Mouse (Mus musculus) spleen, adult 2 months (tissue): ENCODE measurements at regions not wholly inside any gene's neighbourhood (a gene's known extent, or its start where the extent isn't known, plus 50 kb on each side); places are given as distances from the start of the nearest gene placed in this dataset.

Experiments used
- CTCF ChIP-seq: fragments of 200-500 bp; IDR thresholded peaks from 2 replicates; pipeline ENCODE4 v1.5.1; 2011; ENCODE audit warnings: mild to moderate bottlenecking, inconsistent platforms; ENCODE audit not compliant: insufficient read depth, insufficient read length, insufficient replicate concordance; ENCODE audit errors: extremely low read depth
- POLR2A ChIP-seq: fragments of 200-500 bp; IDR thresholded peaks from 2 replicates; pipeline ENCODE4 v1.6.1; 2011; ENCODE audit warnings: low read depth, low read length, inconsistent platforms

DNA sequence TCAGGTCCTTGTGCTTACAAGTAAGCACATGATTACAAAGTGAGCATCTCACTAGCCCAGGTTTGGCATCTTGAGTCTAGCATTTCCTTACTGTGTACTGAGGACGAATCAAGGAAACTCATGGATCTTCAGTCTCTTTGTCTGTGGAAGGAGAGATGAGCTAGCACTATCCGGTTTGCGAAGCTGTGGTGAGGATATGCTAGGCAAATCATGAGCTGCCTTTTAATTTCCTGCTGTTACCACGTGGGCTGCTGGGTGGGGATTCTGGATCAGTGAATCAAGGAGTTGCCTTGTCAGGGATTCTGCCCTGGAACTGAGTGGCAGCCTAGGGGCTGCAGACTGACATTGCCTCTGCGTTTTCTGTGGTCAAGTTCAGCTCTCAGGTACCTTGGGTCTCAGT is 167.3 kb downstream of the 1810013L24Rik start:
- TF ChIP-seq CTCF (no peak), POLR2A (no peak)
